Mouse (Mus musculus): ENCODE measurements around the gene Slc13a1. TPM values are rescaled to one million over a fixed set of nuclear protein-coding genes. Genes with fewer than 3 reads are reported as not detected.
"Not testable (repeated sequence)": the region's sequence is repeated elsewhere in the genome, so short reads cannot be mapped to it uniquely, and the experiment has no call there.

Slc13a1 gene
- not detected in 2 replicates for polyA plus RNA-seq (2016; fragmentation: Nextera tagmentation; extraction: Ambion mirVana)

GRCm38 (mm10) chr6:24167734-24168327 lies at the start of gene Slc13a1:
Gene Slc13a1, minus strand, starts transcription at chr6:24168092.
- H3K4me1 ChIP-seq = no peaks in the 10 kb centered on the region
- H3K4me3 ChIP-seq = no peak within 1 kb of the TSS
- WGBS = 87% methylated on average over 5 of the region's 5 CpGs
- no peaks in the 10 kb centered on the region for H3K27me3 ChIP-seq (ENCODE audit: low read depth, poor library complexity, severe bottlenecking)
- no peaks in the 10 kb centered on the region for H3K9me3 ChIP-seq (replicated peaks)
- H3K27ac ChIP-seq = no peak within 1 kb of the TSS
- DNase-seq (ENCODE audit: low spot score) = no peak
- H3K36me3 ChIP-seq = no peaks in the 10 kb centered on the region

GRCm38 (mm10) chr6:24207866-24208265 lies 40.0 kb upstream of the Slc13a1 start:
- DNase-seq (ENCODE audit: low spot score) = no peak
- Histone ChIP-seq H3K9me3 (replicated peaks) (no peaks in the 10 kb centered on the region), H3K4me1 (no peaks in the 10 kb centered on the region), H3K36me3 (no peaks in the 10 kb centered on the region), H3K4me3 (no peak overlapping the region), H3K27me3 (ENCODE audit: low read depth, poor library complexity, severe bottlenecking) (no peaks in the 10 kb centered on the region), H3K27ac (no peak overlapping the region)
- WGBS = 86% methylated on average over 3 of the region's 3 CpGs

- DNase-seq (ENCODE audit: low spot score) = no peak
- no peaks in the 10 kb centered on the region for H3K27me3 ChIP-seq (ENCODE audit: low read depth, poor library complexity, severe bottlenecking)
- H3K4me3 ChIP-seq = no peak overlapping the region
- H3K36me3 ChIP-seq = no peaks in the 10 kb centered on the region
- H3K27ac ChIP-seq = no peak overlapping the region
- H3K9me3 ChIP-seq (replicated peaks) = no peaks in the 10 kb centered on the region
- H3K4me1 ChIP-seq = no peaks in the 10 kb centered on the region
- WGBS = 84% methylated on average over 6 of the region's 6 CpGs
Observed at GRCm38 (mm10) chr6:24202226-24202625, 34.3 kb upstream of the Slc13a1 start.

- H3K36me3 ChIP-seq = no peaks in the 10 kb centered on the region
- 72% methylated on average over 12 of the region's 12 CpGs for WGBS
- no peak for DNase-seq (ENCODE audit: low spot score)
- no peaks in the 10 kb centered on the region for H3K27me3 ChIP-seq (ENCODE audit: low read depth, poor library complexity, severe bottlenecking)
- H3K4me3 ChIP-seq = no peak overlapping the region
- H3K4me1 ChIP-seq = no peaks in the 10 kb centered on the region
- H3K9me3 ChIP-seq (replicated peaks) = no peaks in the 10 kb centered on the region
- H3K27ac ChIP-seq = no peak overlapping the region
Observed at GRCm38 (mm10) chr6:24200644-24201484, 33.0 kb upstream of the Slc13a1 start.

GRCm38 (mm10) chr6:24197501-24198195 lies 29.8 kb upstream of the Slc13a1 start:
- not testable (repeated sequence) for H3K36me3 ChIP-seq; H3K27me3 ChIP-seq (ENCODE audit: low read depth, poor library complexity, severe bottlenecking); H3K27ac ChIP-seq; DNase-seq (ENCODE audit: low spot score); H3K4me3 ChIP-seq; H3K9me3 ChIP-seq (replicated peaks); H3K4me1 ChIP-seq
- WGBS = 86% methylated on average over 10 of the region's 10 CpGs

GRCm38 (mm10) chr6:24196406-24196805 lies 28.5 kb upstream of the Slc13a1 start:
- not testable (repeated sequence) for H3K4me3 ChIP-seq; DNase-seq (ENCODE audit: low spot score); H3K36me3 ChIP-seq; H3K9me3 ChIP-seq (replicated peaks); H3K4me1 ChIP-seq; H3K27ac ChIP-seq; H3K27me3 ChIP-seq (ENCODE audit: low read depth, poor library complexity, severe bottlenecking)
- WGBS = 56% methylated on average over 5 of the region's 5 CpGs

- Histone ChIP-seq H3K27me3 (ENCODE audit: low read depth, poor library complexity, severe bottlenecking) (no peaks in the 10 kb centered on the region), H3K4me3 (no peak overlapping the region), H3K9me3 (replicated peaks) (no peaks in the 10 kb centered on the region), H3K36me3 (no peaks in the 10 kb centered on the region), H3K4me1 (no peaks in the 10 kb centered on the region), H3K27ac (no peak overlapping the region)
- WGBS = 91% methylated on average over 3 of the region's 3 CpGs
- no peak for DNase-seq (ENCODE audit: low spot score)
Observed at GRCm38 (mm10) chr6:24183439-24183838, 15.5 kb upstream of the Slc13a1 start.

GRCm38 (mm10) chr6:24175393-24175792 lies 7.5 kb upstream of the Slc13a1 start:
- DNase-seq (ENCODE audit: low spot score) = no peak
- H3K9me3 ChIP-seq (replicated peaks) = no peaks in the 10 kb centered on the region
- no peak overlapping the region for H3K4me3 ChIP-seq
- no peaks in the 10 kb centered on the region for H3K4me1 ChIP-seq
- H3K27me3 ChIP-seq (ENCODE audit: low read depth, poor library complexity, severe bottlenecking) = no peaks in the 10 kb centered on the region
- H3K36me3 ChIP-seq = no peaks in the 10 kb centered on the region
- 90% methylated on average over 3 of the region's 3 CpGs for WGBS
- H3K27ac ChIP-seq = no peak overlapping the region

GRCm38 (mm10) chr6:24173951-24174350 lies 6.1 kb upstream of the Slc13a1 start:
- H3K4me3 ChIP-seq = no peak overlapping the region
- no peaks in the 10 kb centered on the region for H3K27me3 ChIP-seq (ENCODE audit: low read depth, poor library complexity, severe bottlenecking)
- no peaks in the 10 kb centered on the region for H3K9me3 ChIP-seq (replicated peaks)
- no peak for DNase-seq (ENCODE audit: low spot score)
- H3K36me3 ChIP-seq = no peaks in the 10 kb centered on the region
- no peaks in the 10 kb centered on the region for H3K4me1 ChIP-seq
- no peak overlapping the region for H3K27ac ChIP-seq

- Histone ChIP-seq H3K9me3 (replicated peaks) (no peaks in the 10 kb centered on the region), H3K27me3 (ENCODE audit: low read depth, poor library complexity, severe bottlenecking) (no peaks in the 10 kb centered on the region), H3K4me1 (no peaks in the 10 kb centered on the region), H3K27ac (no peak overlapping the region), H3K4me3 (no peak overlapping the region), H3K36me3 (no peaks in the 10 kb centered on the region)
- 69% methylated on average over 2 of the region's 2 CpGs for WGBS
- no peak for DNase-seq (ENCODE audit: low spot score)
Observed at GRCm38 (mm10) chr6:24172736-24173135, 4.8 kb upstream of the Slc13a1 start.

- no peaks in the 10 kb centered on the region for H3K9me3 ChIP-seq (replicated peaks)
- no peak for DNase-seq (ENCODE audit: low spot score)
- no peak overlapping the region for H3K27ac ChIP-seq
- H3K4me3 ChIP-seq = no peak overlapping the region
- 88% methylated on average over 6 of the region's 6 CpGs for WGBS
- H3K27me3 ChIP-seq (ENCODE audit: low read depth, poor library complexity, severe bottlenecking) = no peaks in the 10 kb centered on the region
- H3K36me3 ChIP-seq = no peaks in the 10 kb centered on the region
- H3K4me1 ChIP-seq = no peaks in the 10 kb centered on the region
Observed at GRCm38 (mm10) chr6:24166772-24167171, 1.1 kb downstream of the Slc13a1 start.

GRCm38 (mm10) chr6:24165249-24165648 lies 2.6 kb downstream of the Slc13a1 start:
- DNase-seq (ENCODE audit: low spot score) = no peak
- Histone ChIP-seq H3K36me3 (no peaks in the 10 kb centered on the region), H3K27me3 (ENCODE audit: low read depth, poor library complexity, severe bottlenecking) (no peaks in the 10 kb centered on the region), H3K9me3 (replicated peaks) (no peaks in the 10 kb centered on the region), H3K4me1 (no peaks in the 10 kb centered on the region), H3K4me3 (no peak overlapping the region), H3K27ac (no peak overlapping the region)
- WGBS = 91% methylated on average over 3 of the region's 3 CpGs

GRCm38 (mm10) chr6:24159795-24160194 lies 8.1 kb downstream of the Slc13a1 start:
- Histone ChIP-seq H3K27ac (no peak overlapping the region), H3K36me3 (no peaks in the 10 kb centered on the region), H3K9me3 (replicated peaks) (no peaks in the 10 kb centered on the region), H3K4me1 (no peaks in the 10 kb centered on the region), H3K27me3 (ENCODE audit: low read depth, poor library complexity, severe bottlenecking) (no peaks in the 10 kb centered on the region), H3K4me3 (no peak overlapping the region)
- no peak for DNase-seq (ENCODE audit: low spot score)
- WGBS = 82% methylated on average over 1 of the region's 1 CpGs
